Mouse (Mus musculus) frontal cortex, postnatal 10 days (tissue): Measurements from ENCODE around the gene Qrfpr.
A peak's percentile ranks its signal among the peaks of the same experiment; 100 is the strongest.

Experiments used
- DNase-seq, 2 experiments: peaks; one replicate each; pipeline ENCODE4 v3.0.0; 2022; ENCODE audit warnings: low spot score in 2 of 2, mixed read lengths in 1 of 2

Qrfpr gene

DNA sequence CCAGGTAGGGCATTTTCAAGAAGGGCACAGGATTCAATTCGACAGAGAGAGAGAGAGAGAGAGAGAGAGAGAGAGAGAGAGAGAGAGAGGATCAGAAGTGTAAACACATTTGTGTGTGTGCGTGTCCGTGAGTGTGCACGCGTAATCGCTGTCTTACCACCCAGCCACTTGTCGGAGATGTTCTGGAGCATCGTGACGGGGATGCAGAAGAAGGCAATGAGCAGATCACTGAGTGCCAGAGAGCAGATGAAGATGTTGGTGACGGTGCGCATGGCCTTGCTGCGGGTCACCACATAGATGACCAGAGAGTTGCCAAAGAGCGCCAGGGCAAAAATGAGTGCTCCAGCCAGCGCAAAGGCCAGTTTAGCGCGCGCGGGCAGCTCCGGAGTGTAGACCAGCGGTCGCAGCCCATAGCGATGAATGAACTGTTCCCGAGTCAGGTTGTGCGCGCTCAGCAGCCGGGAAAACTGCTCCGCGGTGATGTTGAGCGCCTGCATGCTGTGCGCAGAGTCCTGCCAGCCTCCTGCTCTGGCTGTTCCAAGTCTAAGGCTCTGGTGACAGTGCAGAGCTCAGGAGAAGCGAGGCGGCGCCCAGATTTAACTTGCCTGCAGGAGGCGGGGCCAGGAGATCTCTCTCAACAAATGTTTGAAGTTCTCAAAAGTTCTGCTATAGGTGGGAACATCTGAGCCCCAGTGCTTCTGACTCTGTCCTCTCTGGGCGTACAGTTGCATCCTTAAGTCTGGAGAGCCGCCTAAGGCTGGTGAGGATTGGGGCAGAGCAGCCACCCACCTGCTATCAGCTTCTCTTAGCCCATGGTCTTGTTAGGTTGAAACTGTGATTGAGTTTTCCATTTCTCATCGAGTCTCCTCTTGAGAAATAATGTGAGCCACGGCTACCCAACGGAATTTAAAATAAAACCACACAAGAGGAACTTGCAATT is at the start of gene Qrfpr:
Gene Qrfpr (minus strand): TSS at position 571 of the 940 bp plus-strand sequence.
- no peak for DNase-seq

DNA sequence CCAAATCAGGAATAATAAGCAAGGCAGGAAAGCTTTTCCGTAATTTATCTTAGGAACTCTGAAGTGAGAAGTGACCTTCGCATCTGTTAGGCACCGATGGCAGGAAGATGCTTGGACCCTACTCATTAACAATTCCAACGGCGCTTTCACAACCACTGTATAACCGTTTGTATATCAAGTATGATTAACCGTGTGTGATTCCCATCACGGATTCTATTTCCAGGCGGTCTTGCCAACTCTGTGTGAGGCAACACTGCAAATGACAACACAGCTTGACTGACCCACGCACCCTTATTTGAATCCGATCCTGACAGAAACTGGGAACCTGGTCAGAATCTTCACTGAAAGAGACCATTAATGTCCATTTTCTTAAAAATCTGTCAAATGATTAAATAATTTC is 41.8 kb upstream of the Qrfpr start:
- DNase-seq, result no peak

DNA sequence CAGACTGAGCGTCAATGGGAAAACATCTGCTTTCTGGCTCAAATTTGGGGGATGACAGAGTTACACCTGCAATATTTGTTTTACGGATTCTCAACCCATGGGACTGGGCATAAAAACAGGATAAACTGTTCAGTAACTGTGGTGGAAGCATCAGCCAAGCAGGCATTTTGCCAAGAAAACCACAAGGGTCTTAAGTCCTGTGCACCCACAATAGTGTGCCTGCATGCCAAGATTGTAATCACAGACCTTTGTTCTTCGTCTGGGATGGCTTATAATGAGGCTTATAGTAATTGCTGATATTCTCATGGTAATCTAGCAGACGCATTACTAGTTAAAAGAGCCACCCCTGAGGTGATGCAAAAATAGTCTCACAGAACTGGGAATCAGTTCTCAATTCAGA is 41.2 kb upstream of the Qrfpr start:
- no peak for DNase-seq

DNA sequence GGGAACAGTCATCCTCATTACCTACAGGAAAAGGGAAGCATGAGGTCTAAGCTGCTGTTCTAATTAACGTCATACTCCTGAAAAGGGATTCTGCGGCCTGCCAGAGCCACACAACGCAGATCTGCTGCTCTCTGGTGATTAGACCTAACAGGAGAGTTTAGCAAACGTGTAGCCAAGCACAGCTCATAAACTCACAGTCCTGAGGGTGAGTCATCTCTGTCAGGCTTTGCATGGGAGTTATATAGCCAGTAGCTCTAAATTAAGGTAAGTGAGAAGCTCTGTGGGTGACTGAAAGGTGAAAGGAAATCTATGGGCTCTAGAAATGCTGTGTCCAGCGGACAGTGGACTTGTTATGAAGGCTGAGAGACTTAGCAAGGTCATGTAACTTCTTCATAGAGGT is 28.5 kb upstream of the Qrfpr start:
- no peak for DNase-seq

DNA sequence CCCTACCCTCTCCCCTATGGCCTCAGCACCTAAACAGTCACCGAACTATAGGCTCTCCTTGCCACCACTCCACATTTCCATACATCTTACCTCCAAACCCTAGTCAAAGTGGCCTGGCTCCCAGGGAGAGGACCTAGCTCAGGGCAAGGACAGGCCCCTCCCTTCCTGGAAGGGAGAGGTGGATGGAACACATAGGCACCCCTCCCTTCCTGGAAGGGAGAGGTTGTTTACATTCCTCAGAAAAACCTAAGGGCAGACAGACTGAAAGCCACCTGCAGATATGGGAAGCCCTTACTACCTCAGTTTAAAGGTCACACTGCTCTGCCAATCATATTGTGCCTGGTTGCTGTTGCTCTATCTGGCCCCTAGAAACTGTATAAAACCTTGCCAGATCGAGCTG is 26.3 kb upstream of the Qrfpr start:
- DNase-seq, result no peak

DNA sequence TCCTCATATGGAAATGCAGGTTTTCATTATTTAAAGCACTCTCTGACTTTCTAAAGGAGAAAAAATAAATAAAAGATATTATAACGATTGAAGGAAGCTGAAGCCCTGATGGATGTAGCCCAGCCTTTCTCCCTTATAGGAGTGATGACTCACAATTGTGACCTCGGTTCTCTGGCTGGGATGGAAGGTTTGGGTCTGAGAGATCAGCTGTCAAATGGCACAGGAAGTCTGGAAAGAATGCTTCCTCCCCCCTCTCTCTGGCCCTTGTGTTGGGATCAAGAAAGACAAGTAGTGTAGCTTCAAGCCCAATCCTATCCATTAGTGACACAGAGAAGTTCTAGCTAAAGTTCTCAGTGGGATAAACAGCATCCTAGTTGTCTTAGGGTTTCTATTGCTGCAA is 7.8 kb upstream of the Qrfpr start:
- DNase-seq, result no peak

DNA sequence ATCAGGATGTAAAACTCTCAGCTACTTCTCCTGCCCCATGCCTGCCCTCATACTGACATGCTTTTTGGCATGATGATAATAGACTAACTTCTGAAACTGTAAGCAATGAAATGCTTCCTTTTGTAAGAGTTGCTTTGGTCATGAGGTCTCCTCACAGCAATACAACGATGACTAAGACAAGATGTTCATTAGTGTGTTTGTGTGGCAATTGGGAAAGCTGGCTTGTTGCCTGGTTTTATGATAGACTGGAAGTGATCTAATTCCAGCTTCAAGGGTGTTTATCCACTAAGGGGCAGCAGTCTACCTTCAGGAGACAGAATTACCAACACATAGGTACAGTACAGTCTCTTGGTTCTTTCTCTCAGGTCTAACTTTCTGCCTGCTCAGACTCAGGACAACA is 5.1 kb upstream of the Qrfpr start:
- no peak for DNase-seq

DNA sequence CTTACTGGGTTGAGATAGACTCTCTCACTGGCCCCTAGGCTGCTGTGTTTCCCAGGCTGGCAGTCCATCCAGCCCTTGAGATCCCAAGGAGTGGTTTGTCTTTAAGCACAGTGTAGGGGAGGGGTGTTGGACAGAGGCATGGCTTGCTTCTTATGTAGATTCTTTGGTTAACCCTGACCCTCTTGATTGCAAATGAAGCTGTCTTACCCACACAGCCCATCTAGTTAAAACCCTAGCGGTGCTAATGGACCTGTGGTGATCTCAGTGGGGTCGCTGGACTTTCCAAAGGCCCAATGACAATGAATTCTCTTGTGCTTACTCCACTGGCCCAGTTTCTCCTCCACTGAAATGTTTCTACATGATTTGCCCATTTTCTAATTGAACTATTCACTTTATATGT is 1.2 kb upstream of the Qrfpr start:
- no peak for DNase-seq

DNA sequence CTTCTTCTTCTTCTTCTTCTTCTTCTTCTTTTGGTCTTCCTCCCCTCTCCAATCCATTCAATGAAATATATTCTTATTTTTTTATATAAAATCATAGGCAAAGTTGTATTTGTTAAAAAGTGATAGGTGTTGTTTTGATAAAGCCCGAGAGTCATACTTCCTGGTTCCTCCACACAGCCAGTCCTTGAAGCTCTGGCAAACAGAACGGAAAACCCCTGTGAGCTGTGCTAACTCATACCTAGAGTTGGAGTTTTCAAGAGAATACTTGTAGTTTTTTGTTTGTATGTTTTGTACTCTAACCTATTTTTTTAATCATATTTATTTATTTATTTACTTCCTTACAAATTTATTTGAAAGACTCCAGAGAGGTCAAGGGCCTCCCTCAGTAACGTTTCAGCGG is 9.4 kb downstream of the Qrfpr start:
- no peak for DNase-seq

DNA sequence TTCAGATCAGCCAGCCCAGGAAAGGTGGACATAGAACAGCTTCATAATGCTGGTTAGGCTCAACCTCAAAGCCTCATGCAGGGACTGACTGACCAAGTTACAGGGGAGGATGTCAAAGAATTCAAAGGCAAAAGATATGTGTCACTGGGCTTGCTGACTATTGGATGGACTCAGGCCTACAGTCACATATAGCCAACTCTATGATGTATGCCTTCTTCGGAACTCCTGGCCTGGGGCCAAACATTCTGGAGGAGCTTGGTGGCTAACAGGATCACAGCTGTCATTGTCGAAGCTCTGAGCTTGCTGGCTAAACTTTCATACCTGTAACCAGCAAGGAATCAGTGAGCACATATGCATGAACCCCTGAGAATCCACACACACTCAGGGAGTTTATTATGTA is 11.2 kb downstream of the Qrfpr start:
- no peak for DNase-seq

DNA sequence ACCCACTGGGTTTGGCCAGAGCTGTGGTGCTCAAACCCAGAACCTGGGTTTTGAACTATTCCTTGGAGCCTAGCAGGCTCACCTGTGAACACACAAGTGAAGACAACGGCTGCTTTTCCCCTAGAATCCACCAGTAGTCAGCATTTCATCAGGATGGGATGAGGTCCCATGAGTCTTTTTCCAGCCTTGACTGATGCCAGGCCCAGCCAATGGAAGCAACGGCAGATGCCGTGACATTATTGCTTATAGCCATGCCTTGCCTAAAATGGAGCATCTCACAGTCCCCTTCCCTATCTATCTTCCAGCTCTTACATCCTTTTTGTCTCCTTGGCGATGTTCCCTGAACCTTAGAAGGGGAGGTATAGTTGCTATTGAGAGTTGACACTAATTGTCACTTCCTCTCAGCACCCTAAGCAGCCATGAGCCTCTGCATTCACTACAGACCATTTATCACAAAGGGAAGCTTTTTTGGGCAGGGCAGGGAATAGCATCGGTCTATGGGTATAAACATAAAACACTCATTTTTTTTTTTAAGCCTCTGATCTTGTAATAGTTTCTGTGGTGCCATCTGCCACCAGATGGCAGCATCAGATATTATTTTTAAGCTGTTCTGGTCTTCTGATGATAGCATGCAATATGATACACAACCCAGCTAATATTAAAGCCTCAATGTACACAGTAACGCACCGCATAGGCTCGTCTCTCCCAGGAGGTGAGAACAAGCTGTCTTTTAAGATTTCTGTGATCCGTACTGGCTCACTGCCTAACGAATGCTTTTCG is 12.1 kb downstream of the Qrfpr start:
- DNase-seq, result peak in 1 of 2 experiments; percentile 38

DNA sequence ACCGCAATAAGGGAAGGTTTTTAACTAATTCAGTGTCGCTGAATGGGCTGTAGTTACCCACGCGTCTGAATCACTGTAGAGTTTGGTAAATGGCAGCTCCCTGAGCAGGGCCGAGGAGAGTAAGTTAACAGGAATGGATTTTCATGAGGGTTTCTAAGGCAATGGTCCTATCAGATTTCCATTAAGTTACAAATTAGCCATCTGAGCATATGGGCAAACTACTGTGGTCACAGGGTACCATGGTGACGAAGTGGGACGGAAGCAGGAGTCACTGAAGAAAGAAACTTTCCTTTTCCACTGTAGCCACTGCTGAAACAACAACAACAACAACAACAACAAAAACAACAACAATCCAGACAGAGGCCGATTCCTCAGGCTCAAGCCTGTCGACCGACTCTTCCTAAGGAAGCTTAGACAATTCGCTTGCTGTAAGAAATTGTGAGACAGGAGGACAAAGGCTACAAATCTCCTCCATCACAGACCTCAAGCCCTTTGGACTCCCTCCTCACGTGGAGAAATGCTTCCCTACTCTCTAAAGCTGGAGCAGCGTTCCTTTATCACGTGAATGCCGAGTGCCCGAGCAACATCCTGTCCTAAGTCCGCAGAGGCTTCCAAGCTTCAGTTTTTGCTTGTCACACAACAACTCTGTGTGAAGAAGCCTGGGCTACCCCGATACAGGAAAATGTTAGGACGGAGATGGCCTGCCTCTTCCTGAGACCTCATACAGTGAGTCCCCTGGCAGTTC is 14.4 kb downstream of the Qrfpr start:
- DNase-seq, result no peak

DNA sequence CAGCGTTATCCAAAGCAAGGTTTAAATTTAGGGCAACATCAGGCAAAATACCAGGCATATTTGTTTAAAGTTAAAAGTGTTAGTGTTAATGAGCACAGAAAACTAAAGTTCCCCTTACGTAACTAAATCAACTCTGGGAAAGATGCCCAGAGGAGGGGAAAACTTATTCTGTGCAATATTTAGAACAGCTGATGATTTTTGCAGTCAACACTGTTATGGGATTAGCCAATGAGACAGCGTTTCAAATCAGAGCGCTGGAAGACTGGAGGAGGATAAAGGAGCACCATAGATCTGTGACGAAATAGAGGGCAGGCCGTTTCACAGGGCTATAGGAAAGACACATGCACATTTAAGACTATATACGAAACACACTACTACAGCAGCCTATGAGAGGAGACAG is 19.2 kb downstream of the Qrfpr start:
- no peak for DNase-seq

DNA sequence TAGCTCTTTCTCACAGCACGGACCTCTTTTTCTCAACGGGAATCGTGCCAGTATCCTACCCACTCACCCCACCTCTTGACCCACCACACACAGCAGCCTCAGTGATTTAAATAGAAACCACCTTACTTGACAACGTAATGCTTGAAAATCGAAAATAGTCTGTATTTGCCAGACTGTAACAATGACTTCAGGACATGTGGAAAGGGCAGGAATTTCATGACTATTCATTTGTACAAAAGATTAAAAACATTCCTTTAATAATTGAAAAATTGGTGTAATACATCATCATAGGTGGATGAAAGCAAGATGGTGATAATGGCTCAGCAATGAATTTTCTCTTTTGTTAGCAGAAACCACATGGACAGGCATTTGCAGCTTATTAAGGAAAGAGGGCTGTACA is 21.0 kb downstream of the Qrfpr start:
- no peak for DNase-seq

DNA sequence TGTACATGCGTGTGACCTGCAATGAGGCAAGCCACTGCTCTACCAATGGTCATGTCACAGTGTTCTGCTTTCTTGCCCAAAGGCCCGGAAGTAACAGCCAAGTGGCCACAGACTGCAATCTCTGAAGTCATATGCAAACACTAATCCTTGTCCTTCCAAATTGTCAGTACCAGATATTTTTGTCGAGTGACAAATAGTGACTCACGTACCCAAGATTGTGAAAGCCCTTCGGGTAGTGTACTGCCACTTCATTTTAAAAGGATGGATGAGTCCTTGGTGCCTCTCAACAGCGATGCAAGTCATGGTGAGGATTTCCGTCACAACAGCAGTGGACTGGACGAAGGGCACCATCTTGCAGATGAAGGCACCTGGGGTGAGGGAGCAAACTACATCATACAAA is 32.9 kb downstream of the Qrfpr start:
- DNase-seq, result no peak

DNA sequence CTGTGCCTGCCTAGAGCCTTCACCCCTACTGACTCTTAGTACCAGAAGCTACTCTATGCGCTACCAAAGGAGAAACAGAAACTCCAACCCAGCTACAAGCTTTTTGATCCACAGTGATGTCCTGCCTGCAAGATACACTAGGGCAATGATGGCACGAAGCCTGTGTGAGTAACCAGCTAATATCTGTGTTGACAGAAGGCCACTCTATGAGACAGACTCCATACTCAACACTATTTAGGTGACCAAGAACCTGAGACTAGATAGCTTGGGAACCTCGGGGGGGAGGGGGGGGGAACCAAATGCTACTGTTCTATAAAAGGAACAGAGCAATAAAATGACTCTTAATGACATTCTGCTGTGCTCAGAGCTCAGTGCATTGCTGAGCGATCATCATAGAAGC is 35.6 kb downstream of the Qrfpr start:
- DNase-seq, result no peak

DNA sequence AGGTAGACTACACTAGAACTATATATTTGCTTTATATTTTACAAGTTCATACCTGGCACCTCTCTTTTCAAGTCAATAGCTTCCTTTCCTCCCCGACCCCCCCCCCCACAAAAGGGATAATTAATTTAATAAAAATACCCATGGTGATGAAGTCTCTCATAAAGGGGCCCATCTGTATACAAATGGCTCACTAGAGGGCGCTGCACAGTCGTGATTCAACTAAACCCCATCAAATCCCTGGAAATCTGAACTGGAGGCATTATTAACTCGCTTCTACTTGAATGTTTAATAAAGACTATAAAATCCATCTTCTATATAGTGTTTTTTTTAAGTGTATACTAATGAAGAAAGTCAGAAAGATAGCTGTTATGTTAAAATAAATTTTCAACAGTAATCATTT is 40.6 kb downstream of the Qrfpr start:
- DNase-seq, result peak in 1 of 2 experiments; percentile 47

DNA sequence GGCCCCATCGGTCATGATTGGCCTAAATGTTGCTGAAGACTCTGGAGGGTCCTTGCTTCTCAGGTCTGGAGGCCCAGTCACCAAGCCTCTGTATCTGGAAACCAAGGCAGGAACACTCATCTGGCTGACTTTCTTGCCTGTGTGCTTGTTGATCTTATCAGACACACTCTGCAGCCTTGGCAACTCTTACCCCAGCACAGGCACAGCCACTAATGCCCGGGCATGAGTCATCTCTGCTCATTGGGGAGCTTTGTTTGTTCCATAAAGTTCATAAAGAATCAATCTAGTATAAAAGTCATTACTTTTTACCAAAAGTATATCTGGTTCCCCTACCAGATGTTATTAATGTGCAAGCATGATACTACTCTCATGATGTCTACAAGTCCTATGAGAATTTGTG is 48.4 kb downstream of the Qrfpr start:
- no peak for DNase-seq

DNA sequence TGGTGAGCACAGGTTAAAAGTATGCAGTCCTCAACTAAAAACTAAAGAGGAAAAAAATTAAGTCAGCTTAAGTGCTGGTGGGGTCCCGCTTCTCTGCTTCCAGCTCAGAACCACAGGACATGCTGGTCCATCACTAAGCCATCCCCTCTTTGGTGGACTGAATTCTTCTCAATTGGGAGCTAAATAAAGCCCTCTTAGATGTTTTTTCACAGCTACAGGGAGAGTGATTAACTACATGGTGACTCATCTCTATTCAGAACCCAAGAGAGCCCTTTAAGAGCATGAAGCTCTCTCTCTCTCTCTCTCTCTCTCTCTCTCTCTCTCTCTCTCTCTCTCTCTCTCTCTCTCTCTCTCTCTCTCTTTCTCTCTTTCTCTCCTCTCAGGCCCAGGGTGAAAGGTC is 50.8 kb downstream of the Qrfpr start:
- DNase-seq, result no peak

DNA sequence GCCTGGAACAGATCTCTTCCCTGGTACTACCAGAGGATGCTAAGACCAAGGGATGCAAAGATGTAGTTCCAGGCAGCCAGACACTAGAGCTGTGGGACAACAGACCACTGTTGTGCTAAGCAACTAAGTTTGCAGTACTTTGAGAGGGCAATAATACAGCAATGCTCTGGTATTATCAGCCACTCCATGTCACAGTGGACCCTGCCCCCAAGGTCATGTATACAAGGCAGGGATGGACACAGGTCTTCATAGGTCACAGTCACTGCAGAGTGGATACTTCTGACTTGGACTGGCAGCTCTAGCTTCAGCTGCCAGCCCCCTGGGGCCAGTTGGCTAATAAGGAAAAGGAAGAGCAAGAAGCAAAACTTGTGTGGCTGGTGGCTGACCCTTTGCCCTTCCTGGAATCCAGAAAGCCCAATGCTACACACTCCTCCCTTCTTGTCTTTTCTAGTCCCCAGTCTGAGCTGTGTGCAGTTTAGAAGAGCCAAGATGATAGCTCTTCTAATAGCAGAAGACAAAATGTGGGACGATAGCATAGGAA is 51.4 kb downstream of the Qrfpr start:
- no peak for DNase-seq

DNA sequence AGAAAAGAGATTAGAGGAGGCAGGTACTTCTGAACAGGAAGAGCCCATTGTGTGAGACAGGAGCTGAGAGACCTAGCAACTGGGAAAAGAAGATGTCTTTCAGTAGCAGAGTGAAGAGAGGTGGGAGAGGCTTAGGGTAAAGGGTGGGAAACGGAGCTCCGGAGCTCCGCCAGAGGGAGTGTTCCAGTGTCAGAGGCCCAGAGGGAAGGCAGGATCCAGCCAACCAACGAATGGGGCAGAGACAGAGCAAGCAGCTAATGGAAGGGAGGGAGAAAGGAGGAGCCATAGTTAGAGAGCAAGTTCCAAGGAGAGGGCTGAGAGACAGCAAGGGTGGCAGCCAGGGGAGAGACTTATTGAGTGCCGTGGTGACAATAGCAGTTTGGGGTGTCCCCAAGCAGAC is 66.8 kb downstream of the Qrfpr start:
- DNase-seq, result no peak
